Mouse (Mus musculus): Measurements from ENCODE around the gene Rbms3. TPM values are rescaled to one million over a fixed set of nuclear protein-coding genes. Genes with fewer than 3 reads are reported as not detected.

Rbms3 gene
- total RNA-seq, 2 experiments from 2014 or later, result 10.6 to 10.9 TPM

GRCm38 (mm10) chr9:117102198-117102930 lies 527.3 kb downstream of the Rbms3 start:
- DNase-seq, result no peak

DNA sequence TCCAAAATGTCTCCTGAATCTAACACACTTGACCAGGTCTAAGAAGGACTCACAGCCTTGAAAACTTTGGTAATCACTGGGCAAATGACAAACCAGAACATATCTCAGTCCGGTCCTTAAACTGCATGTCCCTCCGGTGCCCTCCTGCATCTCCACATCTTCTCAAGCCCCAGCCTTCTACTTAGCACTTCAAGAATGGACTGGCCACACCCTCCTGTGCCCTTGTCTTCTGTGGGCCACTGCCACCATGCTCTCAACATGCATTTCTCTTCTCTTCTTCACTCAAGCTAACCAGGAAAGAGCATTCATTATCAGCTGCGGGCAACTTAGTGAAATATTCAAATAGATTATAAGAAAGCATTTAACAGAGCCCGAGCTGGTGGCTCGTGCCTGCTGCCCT lies 529.5 kb downstream of the Rbms3 start:
- DNase-seq, result no peak

DNA sequence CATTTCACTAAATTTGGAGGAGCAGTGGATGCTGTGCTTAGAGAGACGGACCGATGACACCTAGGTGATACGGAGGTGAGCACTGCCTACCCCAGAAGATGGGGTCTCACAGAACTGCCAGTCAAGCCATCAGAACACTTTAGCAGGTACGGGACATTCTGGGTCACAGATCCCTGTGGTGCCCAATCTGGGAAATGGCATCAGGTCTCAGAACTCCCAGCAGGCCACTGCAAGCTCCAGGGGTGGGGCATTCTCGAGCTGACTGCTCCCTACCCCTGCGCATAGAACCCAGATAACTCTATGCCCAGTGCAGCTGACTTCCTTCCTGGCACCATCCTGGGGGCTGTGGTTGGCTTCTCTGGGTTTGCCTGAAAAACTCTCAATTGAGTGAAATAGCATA lies 536.2 kb downstream of the Rbms3 start:
- DNase-seq, result no peak

- DNase-seq, result no peak
These were observed 537.5 kb downstream of the Rbms3 start for GRCm38 (mm10) chr9:117092177-117092555.

- no peak for DNase-seq
These were observed 538.2 kb downstream of the Rbms3 start for GRCm38 (mm10) chr9:117091253-117092176.

GRCm38 (mm10) chr9:117089409-117090147 lies 540.1 kb downstream of the Rbms3 start:
- peak; percentile 30 for DNase-seq

DNA sequence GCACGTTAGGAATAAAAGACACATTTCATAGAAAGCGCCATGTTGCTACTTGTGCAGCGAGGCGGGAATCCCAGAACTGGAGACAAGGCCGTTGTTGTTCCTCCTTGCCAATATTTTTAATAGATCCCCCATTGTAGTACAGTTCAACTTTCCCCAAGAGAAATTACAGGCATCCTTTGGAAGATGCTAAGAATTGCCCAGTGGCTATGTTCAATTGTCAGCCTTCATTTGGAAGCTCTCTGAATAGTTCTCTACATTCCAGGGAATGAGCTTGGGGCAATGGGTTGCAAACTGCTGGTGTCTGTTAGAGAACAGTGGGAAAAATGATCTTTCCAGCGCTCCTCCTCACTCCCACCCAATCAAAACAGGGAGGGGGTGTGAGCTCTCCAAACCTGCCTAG lies 541.4 kb downstream of the Rbms3 start:
- no peak for DNase-seq

- DNase-seq, result no peak
These were observed 544.0 kb downstream of the Rbms3 start for GRCm38 (mm10) chr9:117085706-117086105.

GRCm38 (mm10) chr9:117084471-117084870 lies 545.2 kb downstream of the Rbms3 start:
- DNase-seq, result no peak

DNA sequence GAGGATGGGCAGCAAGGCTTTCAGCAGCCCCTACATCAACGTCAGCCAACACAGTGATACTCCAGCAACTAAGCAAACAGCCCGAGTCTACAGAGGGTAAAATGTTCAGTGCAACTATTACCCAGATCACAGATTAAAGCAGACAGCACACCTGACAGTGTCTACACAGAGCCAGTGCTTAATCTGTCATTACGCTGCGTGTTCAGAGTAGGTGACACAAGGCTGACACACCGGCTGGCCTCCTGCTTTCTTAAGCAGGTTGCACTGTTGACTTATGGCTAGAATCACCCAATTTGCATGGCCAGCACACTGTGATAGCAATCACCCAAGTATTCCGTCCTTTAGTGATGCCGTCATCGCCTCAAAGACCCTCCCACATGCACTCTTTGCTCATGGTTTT lies 550.2 kb downstream of the Rbms3 start:
- DNase-seq, result no peak

- DNase-seq, result no peak
These were observed 552.2 kb downstream of the Rbms3 start for GRCm38 (mm10) chr9:117077548-117077947.

DNA sequence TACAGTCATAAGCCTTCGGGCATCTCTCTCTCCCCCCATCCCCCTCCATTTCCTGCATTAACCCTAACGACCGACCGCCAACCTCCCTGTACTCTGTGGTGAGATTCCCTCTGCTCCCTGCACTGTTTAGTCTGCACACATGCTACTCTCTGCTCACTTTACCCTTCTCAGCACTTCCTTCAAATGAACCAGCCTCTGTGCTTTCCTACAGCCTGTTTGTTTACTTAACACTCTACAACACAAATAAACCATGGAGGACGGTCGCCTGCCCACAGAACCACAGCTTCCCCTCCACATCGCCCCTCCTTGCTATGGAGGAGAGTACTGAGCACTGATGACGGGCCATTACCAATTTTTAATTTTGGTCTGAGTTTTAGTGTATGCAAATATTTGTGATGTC lies 552.9 kb downstream of the Rbms3 start:
- no peak for DNase-seq

DNA sequence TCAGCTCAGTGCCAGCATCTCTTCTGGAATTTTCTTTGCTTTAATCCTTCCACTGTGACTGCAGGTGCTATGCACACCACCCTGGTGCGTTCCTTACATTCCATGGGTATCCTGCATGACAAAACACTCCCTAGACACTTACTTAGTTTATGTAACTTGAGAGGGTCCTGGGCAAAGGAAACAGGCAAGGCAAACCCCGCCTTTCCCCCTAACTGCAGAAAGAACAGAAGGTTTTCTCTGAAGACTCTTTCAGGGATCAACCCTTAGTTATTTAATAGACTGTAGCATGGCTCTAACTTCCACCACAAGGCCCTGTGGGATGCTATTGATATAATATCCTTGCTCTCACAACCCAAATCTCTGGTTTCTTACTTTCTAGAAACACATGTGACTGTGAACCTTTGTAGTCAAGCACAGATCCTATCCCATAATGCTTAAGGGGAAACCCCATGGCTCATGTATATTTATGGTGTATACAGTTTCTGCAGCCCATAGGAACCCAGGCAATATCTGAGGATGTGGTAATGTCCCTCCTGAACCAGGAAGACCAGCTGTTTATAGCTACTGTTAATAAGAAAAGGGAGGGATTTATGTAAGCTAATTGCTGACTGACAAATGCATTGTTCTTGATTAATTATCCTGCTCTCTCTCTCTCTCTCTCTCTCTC lies 557.1 kb downstream of the Rbms3 start:
- no peak for DNase-seq

DNA sequence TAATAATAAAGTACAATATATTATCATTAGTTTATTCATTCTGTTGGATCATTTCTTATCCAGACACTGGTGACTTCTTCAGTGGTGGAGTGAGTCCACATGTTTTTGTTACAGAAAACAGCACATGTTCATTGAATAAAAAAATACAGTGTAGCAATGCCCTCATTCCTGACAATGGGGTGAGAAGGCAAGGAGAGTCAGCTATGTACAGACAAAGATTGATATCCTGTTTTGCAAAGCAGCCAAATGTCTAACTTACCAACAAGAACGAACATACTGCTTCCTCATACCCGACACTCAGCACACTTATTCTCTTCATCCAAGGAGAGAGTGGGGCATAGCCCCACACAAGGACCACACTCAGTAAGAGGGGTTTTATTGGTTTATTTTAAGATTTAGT lies 559.1 kb downstream of the Rbms3 start:
- no peak for DNase-seq

DNA sequence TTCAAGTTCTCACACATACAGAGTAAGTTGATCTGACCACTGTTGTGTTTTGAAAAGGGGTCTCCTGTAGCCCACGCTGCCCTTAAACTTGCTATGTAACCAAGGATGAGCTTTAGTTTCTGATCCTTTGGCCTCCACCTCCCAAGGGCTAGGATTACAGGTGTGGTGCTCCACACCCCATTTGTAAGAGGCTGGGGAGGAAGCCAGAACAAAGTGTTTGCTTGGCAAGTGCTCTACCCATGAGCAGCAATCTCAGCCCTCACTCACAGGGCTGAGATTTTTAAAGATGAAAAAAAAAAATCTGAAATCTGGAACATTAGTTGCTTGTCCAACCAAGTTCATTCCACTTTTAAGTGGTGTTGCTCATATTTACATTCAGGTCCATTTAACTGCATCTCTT lies 560.5 kb downstream of the Rbms3 start:
- no peak for DNase-seq

GRCm38 (mm10) chr9:117067703-117068419 lies 561.9 kb downstream of the Rbms3 start:
- DNase-seq, result peak; percentile 18

- DNase-seq, result no peak
These were observed 563.2 kb downstream of the Rbms3 start for GRCm38 (mm10) chr9:117066502-117066901.

GRCm38 (mm10) chr9:117065601-117066000 lies 564.1 kb downstream of the Rbms3 start:
- no peak for DNase-seq

DNA sequence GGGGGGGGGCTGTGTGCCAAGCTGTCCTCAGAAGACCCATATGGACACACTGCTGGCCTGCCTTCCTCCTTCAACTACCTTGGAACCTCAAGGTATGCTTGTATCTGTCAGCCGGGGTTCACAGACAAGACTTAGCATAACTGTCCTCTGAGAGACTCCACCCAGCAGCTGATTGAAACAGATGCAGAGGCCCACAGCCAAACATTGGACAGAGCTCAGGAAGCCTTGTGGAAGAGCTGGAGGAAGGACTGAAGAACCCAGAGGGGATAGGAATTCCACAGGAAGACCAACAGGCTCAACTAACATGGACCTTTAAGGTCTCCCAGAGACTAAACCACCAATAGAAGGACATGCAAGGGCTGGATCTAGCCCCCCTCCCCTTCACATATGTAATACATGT lies 570.1 kb downstream of the Rbms3 start:
- peak; percentile 57 for DNase-seq

DNA sequence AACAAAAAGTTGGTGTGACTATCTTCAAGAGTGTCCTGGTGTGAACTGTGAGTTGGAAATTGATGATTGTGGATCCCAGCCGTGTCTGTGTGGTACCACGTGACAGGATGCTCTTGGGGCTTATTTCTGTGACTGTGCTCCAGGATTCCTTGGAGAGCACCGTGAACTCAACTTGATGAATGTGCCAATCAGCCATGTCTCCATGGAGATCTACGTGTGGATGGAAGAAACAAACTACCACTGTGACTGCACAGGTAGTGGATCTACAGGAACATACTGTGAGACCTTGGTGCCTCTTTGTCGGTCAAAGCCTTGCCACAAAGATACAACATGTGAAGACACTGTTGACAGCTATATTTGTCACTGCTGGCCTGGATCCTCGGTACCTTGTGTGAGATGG lies 570.6 kb downstream of the Rbms3 start:
- DNase-seq, result no peak

GRCm38 (mm10) chr9:117051935-117052334 lies 577.8 kb downstream of the Rbms3 start:
- no peak for DNase-seq
